Mouse (Mus musculus): ENCODE measurements at regions not wholly inside any gene's neighbourhood (a gene's known extent, or its start where the extent isn't known, plus 50 kb on each side); places are given as distances from the start of the nearest gene placed in this dataset.
A peak's percentile ranks its signal among the peaks of the same experiment; 100 is the strongest.

DNA sequence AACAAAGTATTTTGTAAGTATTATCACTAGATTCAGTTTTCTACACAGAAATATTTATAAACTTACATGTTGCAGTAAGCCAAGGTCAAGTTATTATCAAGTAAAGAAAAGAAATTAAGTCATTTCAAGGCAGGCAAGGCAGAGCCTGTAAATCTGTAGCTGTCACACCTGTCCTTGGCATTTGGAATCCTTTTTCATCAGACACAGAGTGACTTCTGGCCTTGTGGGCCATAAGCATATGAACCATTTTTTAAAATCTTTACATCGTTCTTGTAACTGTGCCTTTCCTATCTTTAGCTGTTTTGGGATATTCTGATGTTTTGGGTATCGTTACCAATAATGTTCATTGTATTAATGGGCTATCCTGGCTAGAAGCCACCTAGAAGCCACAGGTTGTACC, 76.7 kb upstream of the Frmd4a start:
- no peak for DNase-seq (ENCODE audit: low spot score)

DNA sequence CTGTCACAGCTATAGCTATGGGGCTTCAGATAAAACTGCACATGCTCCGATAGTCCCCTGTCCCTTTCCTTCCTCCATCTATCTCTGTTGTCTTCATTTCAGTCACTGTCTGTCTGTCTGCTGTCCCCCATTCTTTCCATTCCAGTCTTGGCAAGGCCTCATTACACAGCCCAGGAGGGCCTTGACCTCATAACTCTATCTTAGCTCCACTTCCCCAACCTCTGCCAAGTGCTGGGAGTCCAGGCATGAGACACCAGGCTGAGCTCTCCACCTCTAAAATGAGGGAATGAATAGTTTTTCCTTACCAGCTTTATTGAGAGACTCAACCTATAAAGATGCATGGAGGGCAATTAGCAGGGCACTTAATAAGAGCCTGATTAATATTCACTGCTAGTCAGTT, 76.0 kb upstream of the Frmd4a start:
- no peak for DNase-seq (ENCODE audit: low spot score)

- no peak for DNase-seq (ENCODE audit: low spot score)
Measured at GRCm38 (mm10) chr2:3947432-3947831, 70.1 kb upstream of the Frmd4a start.

DNA sequence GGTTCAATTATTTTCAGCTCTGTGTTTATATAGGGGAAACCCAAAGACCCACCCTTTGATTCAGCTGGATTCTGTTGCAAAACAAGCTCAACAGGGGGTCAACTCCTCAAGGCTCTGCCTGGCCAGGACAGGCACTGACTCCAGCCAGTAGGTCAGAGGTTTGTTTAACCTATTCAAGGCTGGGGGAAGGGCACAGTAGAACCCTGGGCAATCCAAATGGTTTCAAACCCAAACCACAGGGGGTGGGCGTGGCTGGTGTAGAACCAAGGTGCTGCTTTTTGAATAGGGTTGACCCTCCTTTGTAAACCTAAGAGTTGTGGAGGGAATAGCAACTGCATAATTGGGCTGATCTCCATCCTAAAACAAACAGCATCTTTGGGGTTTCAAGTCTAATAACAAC, 69.2 kb upstream of the Frmd4a start:
- no peak for DNase-seq (ENCODE audit: low spot score)

GRCm38 (mm10) chr2:3957491-3957890, 60.0 kb upstream of the Frmd4a start:
- DNase-seq (ENCODE audit: low spot score) = no peak

DNA sequence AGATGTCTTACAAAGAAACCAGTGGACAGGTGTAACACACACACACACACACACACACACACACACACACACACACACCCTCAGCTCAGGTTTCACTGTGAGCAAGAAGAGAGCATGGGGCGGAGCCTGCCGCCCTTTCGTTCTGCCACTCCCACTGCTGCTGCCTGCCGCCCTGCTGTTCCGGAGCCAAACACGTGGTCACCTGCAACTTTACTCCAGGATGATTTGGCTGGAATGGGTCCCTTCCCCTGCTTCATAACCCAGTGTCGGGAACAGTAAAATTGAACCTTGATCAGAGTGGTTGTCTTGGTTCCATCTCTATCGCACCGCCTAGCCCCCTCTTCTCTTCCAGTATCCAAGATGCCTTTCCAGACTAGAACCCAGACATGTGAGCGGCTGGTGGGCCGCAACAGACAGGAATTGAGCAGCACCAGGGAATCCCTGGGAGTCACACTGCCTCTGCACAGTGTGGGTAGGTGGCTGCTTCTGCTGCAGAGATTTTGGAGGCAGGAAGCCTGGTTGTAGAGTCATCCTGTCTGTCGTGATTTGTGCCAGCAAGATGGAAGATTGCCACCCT, 59.4 kb upstream of the Frmd4a start:
- peak; percentile 9 for DNase-seq (ENCODE audit: low spot score)

- DNase-seq (ENCODE audit: low spot score) = no peak
Measured at GRCm38 (mm10) chr2:3958711-3959110, 58.8 kb upstream of the Frmd4a start.

GRCm38 (mm10) chr2:3959181-3959580, 58.3 kb upstream of the Frmd4a start:
- DNase-seq (ENCODE audit: low spot score) = no peak

- no peak for DNase-seq (ENCODE audit: low spot score)
Measured at GRCm38 (mm10) chr2:3960213-3960612, 57.3 kb upstream of the Frmd4a start.

- no peak for DNase-seq (ENCODE audit: low spot score)
Measured at GRCm38 (mm10) chr2:3964351-3964750, 53.2 kb upstream of the Frmd4a start.

All from urinary bladder, postnatal 25 days (tissue).